In genomic region chr11:60729217-60729641, GRCm38 (mm10) we compare ENCODE assay signal across 8 mouse cellular contexts. TPM values are rescaled to one million over a fixed set of nuclear protein-coding genes. Genes with fewer than 3 reads are reported as not detected.
DNase-seq lines count a peak whose midpoint lies in the region; ATAC-seq lines count a peak whose summit lies in the region.

No protein-coding gene starts in this region.

- peaks cover 3% of the 10 kb centered on the region; the same call in 1 of the 2 replicates for H3K4me1 ChIP-seq in embryonic facial prominence, embryonic 11.5 days (ENCODE audit: control insufficient read depth, insufficient read depth, low read length)
- peaks cover 36% of the 10 kb centered on the region for H3K4me1 ChIP-seq in hindbrain, embryonic 15.5 days (replicated peaks)
- peaks cover 26% of the 10 kb centered on the region for H3K4me1 ChIP-seq in lung, embryonic 16.5 days (replicated peaks; ENCODE audit: control insufficient read depth, insufficient read depth, low read length)

- peak; percentile 20 for DNase-seq in kidney, adult 18-20 months
- no peak for DNase-seq in kidney, postnatal 25 days
- DNase-seq in embryonic facial prominence, embryonic 11.5 days (ENCODE audit: low spot score): no peak
- no peak for DNase-seq in B cell, adult 2 months
- no peak for DNase-seq in embryo, embryonic 11 days

- WGBS in embryonic facial prominence, embryonic 11.5 days: 74% methylated on average over 6 of the region's 6 CpGs
- WGBS in hindbrain, embryonic 15.5 days: 74% methylated on average over 6 of the region's 6 CpGs
- 38% methylated on average over 6 of the region's 6 CpGs for WGBS in lung, embryonic 16.5 days

- no peaks in the 10 kb centered on the region for H3K27me3 ChIP-seq in embryonic facial prominence, embryonic 11.5 days (ENCODE audit: control insufficient read depth, insufficient read depth, low read length)
- H3K27me3 ChIP-seq in hindbrain, embryonic 15.5 days: no peaks in the 10 kb centered on the region
- no peaks in the 10 kb centered on the region for H3K27me3 ChIP-seq in lung, embryonic 16.5 days (ENCODE audit: control insufficient read depth, insufficient read depth, low read depth, low read length)

- peak overlapping the region; percentile 67 for H3K4me3 ChIP-seq in embryonic facial prominence, embryonic 11.5 days (ENCODE audit: low read depth, low read length)
- H3K4me3 ChIP-seq in hindbrain, embryonic 15.5 days: peak overlapping the region; percentile 69
- peak overlapping the region; percentile 90 for H3K4me3 ChIP-seq in lung, embryonic 16.5 days (ENCODE audit: low read length)

- ATAC-seq in embryonic facial prominence, embryonic 11.5 days (replicated peaks; ENCODE audit: insufficient number of reproducible peaks, low FRiP score, low TSS enrichment, low read depth): no peak
- no peak for ATAC-seq in hindbrain, embryonic 15.5 days (ENCODE audit: low FRiP score, low read depth)
- no peak for ATAC-seq in lung, embryonic 16.5 days (ENCODE audit: low read depth)
- no peak for ATAC-seq in activated CD4-positive, CD25-positive, alpha-beta regulatory T cell, adult 4 months

- H3K9ac ChIP-seq in embryonic facial prominence, embryonic 11.5 days (replicated peaks; ENCODE audit: low read length): no peak overlapping the region
- H3K9ac ChIP-seq in hindbrain, embryonic 15.5 days: peak overlapping the region; percentile 61
- H3K9ac ChIP-seq in lung, embryonic 16.5 days (ENCODE audit: low read length): peak overlapping the region; percentile 22

- H3K27ac ChIP-seq in embryonic facial prominence, embryonic 11.5 days (replicated peaks; ENCODE audit: low read depth, low read length): no peak overlapping the region
- no peak overlapping the region for H3K27ac ChIP-seq in hindbrain, embryonic 15.5 days (replicated peaks)
- H3K27ac ChIP-seq in lung, embryonic 16.5 days (ENCODE audit: low read length): peak overlapping the region; percentile 84; the same call in 1 of the 2 replicates

- no peaks in the 10 kb centered on the region for H3K9me3 ChIP-seq in embryonic facial prominence, embryonic 11.5 days (replicated peaks; ENCODE audit: control insufficient read depth, low read length)
- H3K9me3 ChIP-seq in hindbrain, embryonic 15.5 days: no peaks in the 10 kb centered on the region
- H3K9me3 ChIP-seq in lung, embryonic 16.5 days (ENCODE audit: control insufficient read depth, low read length): no peaks in the 10 kb centered on the region

- no peaks in the 10 kb centered on the region; the same call in 1 of the 2 replicates for H3K36me3 ChIP-seq in embryonic facial prominence, embryonic 11.5 days (replicated peaks; ENCODE audit: control insufficient read depth, insufficient read depth, low read depth, low read length)
- peaks cover 27% of the 10 kb centered on the region for H3K36me3 ChIP-seq in hindbrain, embryonic 15.5 days
- peaks cover 2% of the 10 kb centered on the region for H3K36me3 ChIP-seq in lung, embryonic 16.5 days (ENCODE audit: control insufficient read depth, insufficient read depth, low read length)

- H3K4me2 ChIP-seq in embryonic facial prominence, embryonic 11.5 days (ENCODE audit: low read depth, low read length): no peak overlapping the region
- H3K4me2 ChIP-seq in hindbrain, embryonic 15.5 days: peak overlapping the region; percentile 77
- H3K4me2 ChIP-seq in lung, embryonic 16.5 days (ENCODE audit: low read depth, low read length): peak overlapping the region; percentile 81

RNA-seq across cellular contexts. Expression of gene Mief2, which starts 1.0 kb away (rescaled TPM):
- polyA plus RNA-seq in embryonic facial prominence, embryonic 11.5 days (2014; fragmentation: Nextera tagmentation; extraction: Ambion mirVana): 11.6 and 14.1 TPM in 2 replicates
- polyA plus RNA-seq in hindbrain, embryonic 15.5 days (2015; fragmentation: Nextera tagmentation; extraction: Ambion mirVana): 24.7 and 27.0 TPM in 2 replicates
- polyA plus RNA-seq in lung, embryonic 16.5 days (2015; fragmentation: Nextera tagmentation; extraction: Ambion mirVana): 13.9 and 14.0 TPM in 2 replicates
- 10 to 100 TPM in 1 of 2 experiments, 1 to 10 TPM in 1; 9.9 to 12.0 TPM for polyA plus RNA-seq in activated CD4-positive, CD25-positive, alpha-beta regulatory T cell, adult 4 months (2017; shearing (Covaris generic))

RNA-seq across cellular contexts. Expression of gene Flii, which starts 2.2 kb away (rescaled TPM):
- 50.5 and 56.9 TPM in 2 replicates for polyA plus RNA-seq in embryonic facial prominence, embryonic 11.5 days (2014; fragmentation: Nextera tagmentation; extraction: Ambion mirVana)
- polyA plus RNA-seq in hindbrain, embryonic 15.5 days (2015; fragmentation: Nextera tagmentation; extraction: Ambion mirVana): 72.7 and 77.5 TPM in 2 replicates
- 90.8 and 98.7 TPM in 2 replicates for polyA plus RNA-seq in lung, embryonic 16.5 days (2015; fragmentation: Nextera tagmentation; extraction: Ambion mirVana)
- 10 to 100 TPM; 65.2 to 84.7 TPM for polyA plus RNA-seq in activated CD4-positive, CD25-positive, alpha-beta regulatory T cell, adult 4 months (2017; shearing (Covaris generic))

RNA-seq across cellular contexts. Expression of gene Llgl1, which starts 29.7 kb away (rescaled TPM):
- 67.8 and 79.1 TPM in 2 replicates for polyA plus RNA-seq in embryonic facial prominence, embryonic 11.5 days (2014; fragmentation: Nextera tagmentation; extraction: Ambion mirVana)
- 51.7 and 53.2 TPM in 2 replicates for polyA plus RNA-seq in hindbrain, embryonic 15.5 days (2015; fragmentation: Nextera tagmentation; extraction: Ambion mirVana)
- polyA plus RNA-seq in lung, embryonic 16.5 days (2015; fragmentation: Nextera tagmentation; extraction: Ambion mirVana): 51.3 TPM in 2 replicates
- 10 to 100 TPM in 1 of 2 experiments, 1 to 10 TPM in 1; 6.2 to 10.4 TPM for polyA plus RNA-seq in activated CD4-positive, CD25-positive, alpha-beta regulatory T cell, adult 4 months (2017; shearing (Covaris generic))

RNA-seq across cellular contexts. Expression of gene Top3a, which starts 47.9 kb away (rescaled TPM):
- polyA plus RNA-seq in embryonic facial prominence, embryonic 11.5 days (2014; fragmentation: Nextera tagmentation; extraction: Ambion mirVana): 18.5 and 20.5 TPM in 2 replicates
- polyA plus RNA-seq in hindbrain, embryonic 15.5 days (2015; fragmentation: Nextera tagmentation; extraction: Ambion mirVana): 7.9 and 8.9 TPM in 2 replicates
- 13.9 and 17.3 TPM in 2 replicates for polyA plus RNA-seq in lung, embryonic 16.5 days (2015; fragmentation: Nextera tagmentation; extraction: Ambion mirVana)
- polyA plus RNA-seq in activated CD4-positive, CD25-positive, alpha-beta regulatory T cell, adult 4 months (2017; shearing (Covaris generic)): 10 to 100 TPM in 1 of 2 experiments, 1 to 10 TPM in 1; 9.8 to 10.6 TPM

RNA-seq across cellular contexts. Expression of gene Smcr8, which starts 48.1 kb away (rescaled TPM):
- 8.9 and 9.9 TPM in 2 replicates for polyA plus RNA-seq in embryonic facial prominence, embryonic 11.5 days (2014; fragmentation: Nextera tagmentation; extraction: Ambion mirVana)
- 5.7 and 6.7 TPM in 2 replicates for polyA plus RNA-seq in hindbrain, embryonic 15.5 days (2015; fragmentation: Nextera tagmentation; extraction: Ambion mirVana)
- 5.5 and 5.8 TPM in 2 replicates for polyA plus RNA-seq in lung, embryonic 16.5 days (2015; fragmentation: Nextera tagmentation; extraction: Ambion mirVana)
- 1 to 10 TPM; 4.5 to 6.2 TPM for polyA plus RNA-seq in activated CD4-positive, CD25-positive, alpha-beta regulatory T cell, adult 4 months (2017; shearing (Covaris generic))
